Mouse (Mus musculus) C2C12 (cell line): ENCODE measurements around the gene Tmem150c.

Experiments used
- CEBPB ChIP-seq: IDR thresholded peaks from one replicate; pipeline ENCODE4 v1.6.1; 2011; ENCODE audit warnings: low read depth, mild to moderate bottlenecking, control low read depth, moderate library complexity
- CTCF ChIP-seq: IDR thresholded peaks from one replicate; pipeline ENCODE4 v1.5.1; 2011; ENCODE audit not compliant: control insufficient read depth, insufficient read depth, insufficient read length
- MAX ChIP-seq: IDR thresholded peaks from one replicate; pipeline ENCODE4 v1.6.1; 2011; ENCODE audit warnings: mild to moderate bottlenecking, control low read depth
- MYOG ChIP-seq: IDR thresholded peaks from one replicate; pipeline ENCODE4 v1.6.1; 2011; ENCODE audit not compliant: control insufficient read depth, insufficient read length; ENCODE audit errors: extremely low read depth

GRCm38 (mm10) chr5:100144836-100145235, 14.8 kb downstream of the Tmem150c start:
- TF ChIP-seq CTCF (no peak), MAX (no peak), CEBPB (no peak), MYOG (no peak)
